Mouse (Mus musculus): ENCODE data around the gene Mcpt8. TPM values are rescaled to one million over a fixed set of nuclear protein-coding genes. Genes with fewer than 3 reads are reported as not detected.

The Mcpt8 gene
- polyA plus RNA-seq, 1 experiment from 2014 or later, result 19.0 TPM

- no peak overlapping the region for H3K9ac ChIP-seq (replicated peaks)
- ATAC-seq, result no peak
- H3K4me2 ChIP-seq (ENCODE audit: low read depth, low read length), result no peak overlapping the region
- H3K4me1 ChIP-seq (ENCODE audit: insufficient read depth), result no peaks in the 10 kb centered on the region
- H3K9me3 ChIP-seq (ENCODE audit: low read length), result no peaks in the 10 kb centered on the region
- DNase-seq, result no peak
- no peak overlapping the region for H3K27ac ChIP-seq (ENCODE audit: low read depth)
- TF ChIP-seq CTCF (IDR thresholded peaks at IDR 0.05; ENCODE audit: low read depth) (no peak), EP300 (IDR thresholded peaks at IDR 0.05; ENCODE audit: low read depth) (no peak)
- no peak overlapping the region for H3K4me3 ChIP-seq (ENCODE audit: low read depth, low read length)
- no peaks in the 10 kb centered on the region for H3K27me3 ChIP-seq (ENCODE audit: insufficient read depth, low read length)
- H3K36me3 ChIP-seq (replicated peaks; ENCODE audit: insufficient read depth, low read length), result no peaks in the 10 kb centered on the region
- WGBS (ENCODE audit: insufficient replicate concordance), result 66% methylated on average over 2 of the region's 2 CpGs
Observed at GRCm38 (mm10) chr14:56034433-56034832, 50.6 kb downstream of the Mcpt8 start.

Small RNA genes within 50 kb of the gene (microRNA-seq; reads per million reads assigned to microRNA genes)
- gene Mir6949, result not detected

Other genes with a start within 250 kb of the Mcpt8 start
- 0.63 and 0.70 TPM in 2 replicates for gene Nynrin, start 231.3 kb downstream of the Mcpt8 start, polyA plus RNA-seq (2015; fragmentation: Nextera tagmentation; extraction: Ambion mirVana)
- 0.29 and 0.40 TPM in 2 replicates for gene Cbln3, start 200.9 kb downstream of the Mcpt8 start, polyA plus RNA-seq (2015; fragmentation: Nextera tagmentation; extraction: Ambion mirVana)
- gene Khnyn, start 200.3 kb downstream of the Mcpt8 start, polyA plus RNA-seq (2015; fragmentation: Nextera tagmentation; extraction: Ambion mirVana), result 4.6 and 5.2 TPM in 2 replicates
- 26.2 and 26.9 TPM in 2 replicates for gene Sdr39u1, start 185.0 kb downstream of the Mcpt8 start, polyA plus RNA-seq (2015; fragmentation: Nextera tagmentation; extraction: Ambion mirVana)
- gene Cma1, start 140.6 kb downstream of the Mcpt8 start, polyA plus RNA-seq (2015; fragmentation: Nextera tagmentation; extraction: Ambion mirVana), result 0.59 and 1.7 TPM in 2 replicates
- gene Cma2, start 134.3 kb downstream of the Mcpt8 start, polyA plus RNA-seq (2015; fragmentation: Nextera tagmentation; extraction: Ambion mirVana), result not detected in 2 replicates
- gene Mcpt1, start 67.3 kb downstream of the Mcpt8 start, polyA plus RNA-seq (2015; fragmentation: Nextera tagmentation; extraction: Ambion mirVana), result not detected in 2 replicates
- not detected in 2 replicates for gene Mcpt9, start 54.8 kb downstream of the Mcpt8 start, polyA plus RNA-seq (2015; fragmentation: Nextera tagmentation; extraction: Ambion mirVana)
- 0.23 and 0.27 TPM in 2 replicates for gene Mcpt2, start 43.2 kb downstream of the Mcpt8 start, polyA plus RNA-seq (2015; fragmentation: Nextera tagmentation; extraction: Ambion mirVana)
- gene Mcpt4, start 23.0 kb downstream of the Mcpt8 start, polyA plus RNA-seq (2015; fragmentation: Nextera tagmentation; extraction: Ambion mirVana), result 0.26 and 0.51 TPM in 2 replicates
- gene Ctsg, start 17.3 kb upstream of the Mcpt8 start, polyA plus RNA-seq (2015; fragmentation: Nextera tagmentation; extraction: Ambion mirVana), result 38.6 and 41.3 TPM in 2 replicates
- not detected in 2 replicates for gene Gzme, start 35.4 kb upstream of the Mcpt8 start, polyA plus RNA-seq (2015; fragmentation: Nextera tagmentation; extraction: Ambion mirVana)
- gene Gzmd, start 47.3 kb upstream of the Mcpt8 start, polyA plus RNA-seq (2015; fragmentation: Nextera tagmentation; extraction: Ambion mirVana), result not detected in 2 replicates
- not detected in 2 replicates for gene Gzmg, start 74.3 kb upstream of the Mcpt8 start, polyA plus RNA-seq (2015; fragmentation: Nextera tagmentation; extraction: Ambion mirVana)
- gene Gzmn, start 89.3 kb upstream of the Mcpt8 start, polyA plus RNA-seq (2015; fragmentation: Nextera tagmentation; extraction: Ambion mirVana), result not detected in 2 replicates
- not detected in 2 replicates for gene Gzmf, start 126.1 kb upstream of the Mcpt8 start, polyA plus RNA-seq (2015; fragmentation: Nextera tagmentation; extraction: Ambion mirVana)
- 0.17 and 0.25 TPM in 2 replicates for gene Gzmc, start 149.4 kb upstream of the Mcpt8 start, polyA plus RNA-seq (2015; fragmentation: Nextera tagmentation; extraction: Ambion mirVana)
- gene Gzmb, start 177.0 kb upstream of the Mcpt8 start, polyA plus RNA-seq (2015; fragmentation: Nextera tagmentation; extraction: Ambion mirVana), result 7.2 and 7.9 TPM in 2 replicates